Mouse (Mus musculus) thymus, adult 2 months (tissue): ENCODE results near the gene Eif2b5. TPM values are rescaled to one million over a fixed set of nuclear protein-coding genes. Genes with fewer than 3 reads are reported as not detected.

Source experiments
- DNase-seq: peaks from one replicate; pipeline ENCODE4 v3.0.0; 2021
- H3K27ac ChIP-seq: fragments of 200-500 bp; 2 replicates; pipeline ENCODE4 v1.5.1; 2012; ENCODE audit warnings: low read length, control low read depth; ENCODE audit not compliant: control insufficient read depth, insufficient read depth
- H3K27me3 ChIP-seq: fragments of 200-500 bp; 2 replicates; pipeline ENCODE4 v1.6.1; 2012; ENCODE audit warnings: mild to moderate bottlenecking, low read length, moderate library complexity, mixed read lengths; ENCODE audit not compliant: control insufficient read depth, insufficient read depth
- H3K36me3 ChIP-seq: fragments of 200-500 bp; 2 replicates; pipeline ENCODE4 v1.6.1; 2012; ENCODE audit warnings: mild to moderate bottlenecking, low read length, moderate library complexity; ENCODE audit not compliant: control insufficient read depth, insufficient read depth
- H3K4me1 ChIP-seq: fragments of 200-500 bp; replicated peaks from 2 replicates; pipeline ENCODE4 v1.6.1; 2012; ENCODE audit warnings: low read length; ENCODE audit not compliant: control insufficient read depth, insufficient read depth
- H3K4me3 ChIP-seq: fragments of 200-500 bp; 2 replicates; pipeline ENCODE4 v1.5.1; 2012; ENCODE audit warnings: mild to moderate bottlenecking, low read length, control low read depth, moderate library complexity; ENCODE audit not compliant: control insufficient read depth, insufficient read depth
- CTCF ChIP-seq: fragments of 200-500 bp; IDR thresholded peaks from 2 replicates; pipeline ENCODE4 v1.5.1; 2012; ENCODE audit warnings: mild to moderate bottlenecking, control low read depth, low read length, moderate library complexity, borderline replicate concordance; ENCODE audit not compliant: control insufficient read depth, poor library complexity, insufficient read depth; ENCODE audit errors: extremely low read depth
- POLR2A ChIP-seq: fragments of 200-500 bp; IDR thresholded peaks from 2 replicates; pipeline ENCODE4 v1.6.1; 2012; ENCODE audit warnings: mild to moderate bottlenecking, low read length, control low read depth, moderate library complexity; ENCODE audit not compliant: control insufficient read depth, poor library complexity, insufficient read depth; ENCODE audit errors: extremely low read depth
- WGBS: fragments of 180-500 bp; shearing (Covaris S2); methylation state at CpG from one replicate; pipeline ENCODE4 v1.1.7; 2018; 5-methylcytosine and 5-hydroxymethylcytosine counted together
- polyA plus RNA-seq: library from polyadenylated mRNA; depleted of rRNA; stranded (reverse); fragments of >200 nt; gene quantifications from 2 replicates; pipeline ENCODE4 v1.2.3, GENCODE M21; 2012

Gene Eif2b5
- polyA plus RNA-seq, 1 experiment, result 40.7 TPM

GRCm38 (mm10) chr16:20516726-20517201 is 18.1 kb downstream of the Eif2b5 start, which contains the start of gene Dvl3:
Dvl3 (plus strand) TSS chr16:20516982.
- Histone ChIP-seq H3K4me1 (peaks cover 10% of the 10 kb centered on the region), H3K27me3 (no peaks in the 10 kb centered on the region), H3K36me3 (no peaks in the 10 kb centered on the region), H3K4me3 (peak within 1 kb of the TSS; percentile 97), H3K27ac (peak within 1 kb of the TSS; percentile 11; the same call in 1 of the 2 replicates)
- TF ChIP-seq CTCF (peak; percentile 24; the same call in 1 of the 2 replicates), POLR2A (peak; percentile 27; the same call in 1 of the 2 replicates)
- peak; percentile 83 for DNase-seq
- WGBS, result under 1% methylated on average over 55 of the region's 55 CpGs

GRCm38 (mm10) chr16:20517216-20517615 is 18.6 kb downstream of the Eif2b5 start:
- Histone ChIP-seq H3K27me3 (no peaks in the 10 kb centered on the region), H3K36me3 (no peaks in the 10 kb centered on the region), H3K4me1 (peaks cover 10% of the 10 kb centered on the region), H3K27ac (peak overlapping the region; percentile 11; the same call in 1 of the 2 replicates), H3K4me3 (peak overlapping the region; percentile 97)
- 1% methylated on average over 26 of the region's 26 CpGs for WGBS
- DNase-seq, result peak; percentile 47
- TF ChIP-seq CTCF (no peak), POLR2A (no peak; the same call in 1 of the 2 replicates)

GRCm38 (mm10) chr16:20517701-20518374 is 19.2 kb downstream of the Eif2b5 start:
- no peaks in the 10 kb centered on the region for H3K36me3 ChIP-seq
- no peak overlapping the region for H3K27ac ChIP-seq
- TF ChIP-seq POLR2A, result no peak
- TF ChIP-seq CTCF, result no peak
- H3K4me1 ChIP-seq, result peaks cover 10% of the 10 kb centered on the region
- no peaks in the 10 kb centered on the region for H3K27me3 ChIP-seq
- WGBS, result 22% methylated on average over 6 of the region's 6 CpGs
- DNase-seq, result peak; percentile 14
- peak overlapping the region; percentile 97 for H3K4me3 ChIP-seq

GRCm38 (mm10) chr16:20523886-20524285 is 25.3 kb downstream of the Eif2b5 start:
- Histone ChIP-seq H3K27me3 (no peaks in the 10 kb centered on the region), H3K27ac (no peak overlapping the region), H3K4me3 (no peak overlapping the region), H3K36me3 (peaks cover 25% of the 10 kb centered on the region), H3K4me1 (no peaks in the 10 kb centered on the region)
- DNase-seq, result no peak
- WGBS, result 97% methylated on average over 10 of the region's 10 CpGs
- TF ChIP-seq CTCF (no peak), POLR2A (no peak)

- no peaks in the 10 kb centered on the region for H3K27me3 ChIP-seq
- H3K4me1 ChIP-seq, result no peaks in the 10 kb centered on the region
- TF ChIP-seq POLR2A (no peak), CTCF (no peak)
- no peak overlapping the region for H3K27ac ChIP-seq
- H3K4me3 ChIP-seq, result no peak overlapping the region
- peaks cover 32% of the 10 kb centered on the region for H3K36me3 ChIP-seq
- WGBS, result 94% methylated on average over 5 of the region's 5 CpGs
- DNase-seq, result no peak
Observed at GRCm38 (mm10) chr16:20528779-20529178, 30.2 kb downstream of the Eif2b5 start.

- WGBS, result 100% methylated on average over 1 of the region's 1 CpGs
- Histone ChIP-seq H3K36me3 (peaks cover 29% of the 10 kb centered on the region), H3K27me3 (no peaks in the 10 kb centered on the region), H3K4me3 (no peak overlapping the region), H3K27ac (no peak overlapping the region), H3K4me1 (no peaks in the 10 kb centered on the region)
- no peak for DNase-seq
- TF ChIP-seq POLR2A (no peak), CTCF (no peak)
Observed at GRCm38 (mm10) chr16:20529375-20529774, 30.8 kb downstream of the Eif2b5 start.

- H3K27me3 ChIP-seq, result no peaks in the 10 kb centered on the region
- DNase-seq, result no peak
- TF ChIP-seq CTCF, result no peak
- no peak for TF ChIP-seq POLR2A
- peaks cover 22% of the 10 kb centered on the region for H3K36me3 ChIP-seq
- no peak overlapping the region for H3K27ac ChIP-seq
- no peak overlapping the region for H3K4me3 ChIP-seq
- 97% methylated on average over 20 of the region's 20 CpGs for WGBS
- H3K4me1 ChIP-seq, result peaks cover 2% of the 10 kb centered on the region
Observed at GRCm38 (mm10) chr16:20530941-20531340, 32.3 kb downstream of the Eif2b5 start.
